In the genomic region with DNA sequence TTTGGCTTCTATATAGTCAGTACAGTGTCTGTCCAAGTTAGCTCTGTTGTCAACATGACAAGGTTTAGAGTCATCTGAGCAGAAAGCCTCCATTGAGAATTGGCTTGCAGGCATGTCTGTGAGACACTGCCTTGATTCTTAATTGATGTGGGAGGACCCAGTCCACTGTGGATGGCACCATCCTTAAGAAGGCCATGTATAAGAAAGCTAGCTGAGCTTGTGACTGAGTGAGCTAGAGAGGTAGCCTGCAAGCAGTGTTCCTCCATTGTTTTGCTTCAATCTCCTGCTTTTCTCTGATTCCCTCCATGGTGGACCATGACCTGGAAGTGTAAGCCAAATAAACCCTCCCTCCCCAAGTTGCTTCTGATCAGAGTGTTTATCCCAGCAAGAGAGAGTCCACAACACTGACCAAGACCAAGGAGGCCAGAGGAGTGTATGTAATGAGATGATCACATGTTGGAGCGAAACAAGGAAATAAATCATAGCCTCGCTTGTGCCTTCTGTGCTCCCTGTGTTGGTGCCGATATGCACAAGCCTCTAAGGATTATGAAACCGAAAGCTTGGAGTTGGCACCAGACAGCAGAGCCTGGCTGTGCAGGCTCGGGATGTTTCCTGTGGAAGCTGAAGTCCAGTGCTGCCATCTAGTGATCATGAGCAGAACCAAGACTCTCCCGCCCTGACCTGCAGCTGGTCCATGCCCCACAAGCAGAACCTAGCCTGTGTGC, we compare ENCODE assay signal across 8 mouse cellular contexts. TPM values are rescaled to one million over a fixed set of nuclear protein-coding genes. Genes with fewer than 3 reads are reported as not detected.
DNase-seq lines count a peak whose midpoint lies in the region; ATAC-seq lines count a peak whose summit lies in the region.

No protein-coding gene starts in this region.

- peak overlapping the region; percentile 45 for H3K4me2 ChIP-seq in hindbrain, embryonic 12.5 days (replicated peaks)

- H3K9ac ChIP-seq in hindbrain, embryonic 12.5 days, result 0 out of 2 replicates have a peak overlapping the region, but pooled peaks have one; percentile 23

- H3K27me3 ChIP-seq in hindbrain, embryonic 12.5 days, result no peaks in the 10 kb centered on the region

- no peak overlapping the region for H3K27ac ChIP-seq in hindbrain, embryonic 12.5 days

- ATAC-seq in hindbrain, embryonic 12.5 days (ENCODE audit: low FRiP score), result peak; percentile 95

- 0 out of 2 replicates have a peak overlapping the region, but pooled peaks have one; percentile 12 for H3K4me3 ChIP-seq in hindbrain, embryonic 12.5 days

- 18% methylated on average over 6 of the region's 6 CpGs for WGBS in hindbrain, embryonic 12.5 days

- peak; percentile 70 for DNase-seq in MN1 (ENCODE audit: low spot score)
- peak; percentile 85 for DNase-seq in cerebellum, adult 9-11 months
- DNase-seq in frontal cortex, adult 2 months (ENCODE audit: extremely low spot score in 1 of 2, low spot score in 1 of 2), result peak; percentile 75 to 92
- peak; percentile 73 to 88 for DNase-seq in layer of hippocampus, postnatal 14 days (ENCODE audit: low spot score in 2 of 2)
- DNase-seq in lung, postnatal 14 days, result peak; percentile 86
- peak; percentile 52 for DNase-seq in retina, adult 2 months (ENCODE audit: low read depth, low spot score)
- peak; percentile 63 to 69 for DNase-seq in thymus, postnatal 36 days

- no peaks in the 10 kb centered on the region for H3K4me1 ChIP-seq in hindbrain, embryonic 12.5 days

- no peaks in the 10 kb centered on the region for H3K9me3 ChIP-seq in hindbrain, embryonic 12.5 days (replicated peaks)

- no peaks in the 10 kb centered on the region for H3K36me3 ChIP-seq in hindbrain, embryonic 12.5 days

RNA-seq across cellular contexts. Expression of gene Mmp27, which starts 23.8 kb away (rescaled TPM):
- polyA plus RNA-seq in frontal cortex, adult 2 months (2012; rRNA removed), result not detected in 2 replicates
- polyA plus RNA-seq in hindbrain, embryonic 12.5 days (2016; fragmentation: Nextera tagmentation; extraction: Ambion mirVana), result not detected in 2 replicates
- total RNA-seq in layer of hippocampus, postnatal 14 days (2021), result not detected

RNA-seq across cellular contexts. Expression of gene Mmp20, which starts 33.1 kb away (rescaled TPM):
- polyA plus RNA-seq in frontal cortex, adult 2 months (2012; rRNA removed), result not detected in 2 replicates
- polyA plus RNA-seq in hindbrain, embryonic 12.5 days (2016; fragmentation: Nextera tagmentation; extraction: Ambion mirVana), result not detected in 2 replicates
- total RNA-seq in layer of hippocampus, postnatal 14 days (2021), result not detected

RNA-seq across cellular contexts. Expression of gene Mmp8, which starts 36.7 kb away (rescaled TPM):
- polyA plus RNA-seq in frontal cortex, adult 2 months (2012; rRNA removed), result 0.04 TPM in 1 of 2 replicates, not detected in the other
- 0.27 TPM in 1 of 2 replicates, not detected in the other for polyA plus RNA-seq in hindbrain, embryonic 12.5 days (2016; fragmentation: Nextera tagmentation; extraction: Ambion mirVana)
- not detected for total RNA-seq in layer of hippocampus, postnatal 14 days (2021)
